Mouse (Mus musculus): ENCODE measurements around the gene Oasl1. TPM values are rescaled to one million over a fixed set of nuclear protein-coding genes. Genes with fewer than 3 reads are reported as not detected.

The Oasl1 gene
- polyA plus RNA-seq (2015; fragmentation: Illumina TruSeq; extraction: RNeasy Lipid Tissue Mini Kit (QIAGEN cat#74804); ENCODE audit: low read depth, low replicate concordance) = 0.46 TPM

DNA sequence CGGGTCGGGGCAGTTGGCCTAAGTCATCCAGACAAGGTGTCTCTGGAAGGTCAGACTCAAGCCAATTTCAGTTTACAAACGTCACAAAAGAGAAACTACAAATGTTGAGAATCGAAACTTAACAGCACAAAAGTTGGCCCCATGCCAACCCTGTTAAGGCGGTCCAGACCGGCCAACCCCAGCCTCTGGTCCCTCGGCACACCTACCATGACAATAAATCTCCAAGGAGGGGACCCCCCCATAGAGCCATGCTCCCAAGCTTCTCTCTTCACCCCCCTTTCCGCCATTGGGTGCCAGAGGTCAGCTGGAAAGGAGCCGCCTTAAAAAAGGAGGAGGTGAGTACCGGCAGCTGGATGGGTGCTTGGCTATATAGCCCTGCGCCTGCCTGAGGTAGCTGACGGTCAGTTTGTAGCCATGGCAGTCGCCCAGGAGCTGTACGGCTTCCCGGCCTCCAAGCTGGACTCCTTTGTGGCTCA lies at the start of gene Oasl1:
Gene Oasl1, plus strand, starts transcription at position 243 of the 476 bp plus-strand sequence.

DNA sequence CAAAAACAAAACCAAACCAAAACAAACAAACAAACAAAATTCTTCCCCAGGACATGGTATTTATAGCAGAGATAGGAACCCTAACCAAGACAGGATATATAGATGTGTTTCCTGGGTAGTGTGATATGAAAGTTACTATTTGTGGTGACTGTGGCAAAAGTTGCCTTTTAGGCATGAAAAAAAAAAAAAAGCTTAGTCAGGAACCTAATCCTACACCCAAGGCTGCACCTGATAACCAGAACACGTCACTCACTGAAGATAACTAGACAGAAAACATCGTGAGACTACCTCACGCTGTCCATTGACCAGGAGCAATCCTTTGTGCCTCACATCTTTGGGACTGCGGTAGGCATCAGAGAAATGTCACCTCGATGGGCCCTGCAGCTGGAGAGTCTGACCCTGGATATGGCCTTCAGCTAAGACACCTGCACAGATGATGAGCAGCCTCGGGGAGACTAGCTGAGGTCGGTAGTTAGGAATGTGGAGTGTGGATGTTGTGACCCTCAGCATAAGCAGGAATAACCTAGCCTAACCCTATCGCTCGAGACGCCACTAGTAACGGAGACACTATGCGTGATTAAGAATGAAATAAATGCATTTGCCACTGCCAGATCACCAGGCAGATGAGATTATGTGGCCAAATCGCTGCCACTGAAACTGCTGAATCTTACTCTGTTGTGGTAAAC lies 26.2 kb upstream of the Oasl1 start, which contains the start of gene Oasl2:
Gene Oasl2, plus strand, starts transcription at position 249 of the 686 bp plus-strand sequence.

DNA sequence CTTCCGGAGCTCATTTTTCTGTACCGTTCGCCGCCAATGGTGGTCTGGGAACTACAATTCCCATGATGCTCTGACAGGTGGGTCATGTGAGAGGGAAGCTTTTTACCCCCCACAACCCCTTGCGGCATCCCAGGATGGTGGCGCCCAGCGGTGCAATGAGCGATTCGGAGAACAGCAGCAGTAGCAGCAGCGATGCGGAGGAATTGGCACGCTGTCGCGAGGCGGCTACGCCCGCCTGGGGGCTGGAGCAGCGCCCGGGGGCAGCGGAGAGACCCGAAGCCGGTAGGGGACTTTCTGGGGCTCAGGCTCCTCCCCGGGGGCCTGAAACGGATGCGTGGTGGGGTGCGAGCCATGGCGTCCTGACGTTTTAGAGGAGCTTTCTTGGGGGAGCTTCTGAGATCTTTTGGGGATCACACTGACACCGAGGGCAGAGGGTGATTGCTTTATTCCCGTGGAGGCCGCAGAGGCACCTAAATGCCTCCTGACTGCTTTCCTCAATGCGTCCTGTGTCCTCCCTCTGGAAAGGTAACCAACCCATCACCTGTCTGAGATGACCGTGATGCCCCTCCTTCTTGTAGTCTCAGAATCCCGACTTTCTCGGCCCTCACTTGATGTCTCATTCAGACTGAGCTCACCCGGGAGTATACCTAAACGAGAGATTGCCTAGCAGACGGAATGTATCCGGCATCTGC lies 19.2 kb downstream of the Oasl1 start, which contains the start of gene 2210016L21Rik:
Gene 2210016L21Rik, plus strand, starts transcription at position 85 of the 692 bp plus-strand sequence.

DNA sequence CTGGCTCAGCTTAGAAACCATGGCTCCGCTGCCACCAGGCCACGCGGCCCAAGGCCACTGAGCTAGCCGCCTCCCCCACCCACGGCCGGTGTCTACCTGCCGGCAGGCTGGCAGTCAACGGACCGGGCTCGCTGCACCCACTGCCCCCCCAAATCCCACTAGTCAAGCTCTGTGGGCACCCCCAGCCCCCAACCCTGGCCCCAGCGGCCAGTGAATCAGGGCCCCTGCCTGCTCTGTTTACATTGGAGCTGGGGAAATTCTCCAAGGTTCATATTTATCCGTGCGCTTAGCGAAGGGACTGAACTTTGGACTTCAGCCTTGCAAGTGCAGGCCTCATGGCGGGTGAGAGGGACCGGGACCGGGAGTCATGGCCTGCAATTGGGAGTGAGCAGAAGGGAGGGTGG lies 47.8 kb downstream of the Oasl1 start, which contains the start of gene Hnf1a:
Gene Hnf1a, minus strand, starts transcription at position 271 of the 404 bp plus-strand sequence.

Other genes starting within 250 kb of the Oasl1 start
- 50.0 TPM for gene Gltp, start 232.3 kb upstream of the Oasl1 start, polyA plus RNA-seq (2015; fragmentation: Illumina TruSeq; extraction: RNeasy Lipid Tissue Mini Kit (QIAGEN cat#74804); ENCODE audit: low read depth, low replicate concordance)
- 8.2 TPM for gene Tchp, start 215.5 kb upstream of the Oasl1 start, polyA plus RNA-seq (2015; fragmentation: Illumina TruSeq; extraction: RNeasy Lipid Tissue Mini Kit (QIAGEN cat#74804); ENCODE audit: low read depth, low replicate concordance)
- gene Ankrd13a, start 148.6 kb upstream of the Oasl1 start, polyA plus RNA-seq (2015; fragmentation: Illumina TruSeq; extraction: RNeasy Lipid Tissue Mini Kit (QIAGEN cat#74804); ENCODE audit: low read depth, low replicate concordance) = 28.7 TPM
- gene Git2, start 147.7 kb upstream of the Oasl1 start, polyA plus RNA-seq (2015; fragmentation: Illumina TruSeq; extraction: RNeasy Lipid Tissue Mini Kit (QIAGEN cat#74804); ENCODE audit: low read depth, low replicate concordance) = 32.9 TPM
- 192 TPM for gene 1500011B03Rik, start 99.8 kb upstream of the Oasl1 start, polyA plus RNA-seq (2015; fragmentation: Illumina TruSeq; extraction: RNeasy Lipid Tissue Mini Kit (QIAGEN cat#74804); ENCODE audit: low read depth, low replicate concordance)
- gene 4930519G04Rik, start 69.6 kb upstream of the Oasl1 start, polyA plus RNA-seq (2015; fragmentation: Illumina TruSeq; extraction: RNeasy Lipid Tissue Mini Kit (QIAGEN cat#74804); ENCODE audit: low read depth, low replicate concordance) = not detected
- gene Gm9936, start 64.6 kb upstream of the Oasl1 start, polyA plus RNA-seq (2015; fragmentation: Illumina TruSeq; extraction: RNeasy Lipid Tissue Mini Kit (QIAGEN cat#74804); ENCODE audit: low read depth, low replicate concordance) = not detected
- gene Oasl2, start 26.3 kb upstream of the Oasl1 start, polyA plus RNA-seq (2015; fragmentation: Illumina TruSeq; extraction: RNeasy Lipid Tissue Mini Kit (QIAGEN cat#74804); ENCODE audit: low read depth, low replicate concordance) = 2.7 TPM
- 117 TPM for gene 2210016L21Rik, start 18.9 kb downstream of the Oasl1 start, polyA plus RNA-seq (2015; fragmentation: Illumina TruSeq; extraction: RNeasy Lipid Tissue Mini Kit (QIAGEN cat#74804); ENCODE audit: low read depth, low replicate concordance)
- gene Hnf1a, start 47.9 kb downstream of the Oasl1 start, polyA plus RNA-seq (2015; fragmentation: Illumina TruSeq; extraction: RNeasy Lipid Tissue Mini Kit (QIAGEN cat#74804); ENCODE audit: low read depth, low replicate concordance) = not detected
- 40.3 TPM for gene Sppl3, start 87.9 kb downstream of the Oasl1 start, polyA plus RNA-seq (2015; fragmentation: Illumina TruSeq; extraction: RNeasy Lipid Tissue Mini Kit (QIAGEN cat#74804); ENCODE audit: low read depth, low replicate concordance)
- not detected for gene Gm10401, start 175.1 kb downstream of the Oasl1 start, polyA plus RNA-seq (2015; fragmentation: Illumina TruSeq; extraction: RNeasy Lipid Tissue Mini Kit (QIAGEN cat#74804); ENCODE audit: low read depth, low replicate concordance)
- gene Acads, start 196.1 kb downstream of the Oasl1 start, polyA plus RNA-seq (2015; fragmentation: Illumina TruSeq; extraction: RNeasy Lipid Tissue Mini Kit (QIAGEN cat#74804); ENCODE audit: low read depth, low replicate concordance) = 11.1 TPM
- 20.1 TPM for gene Unc119b, start 211.7 kb downstream of the Oasl1 start, polyA plus RNA-seq (2015; fragmentation: Illumina TruSeq; extraction: RNeasy Lipid Tissue Mini Kit (QIAGEN cat#74804); ENCODE audit: low read depth, low replicate concordance)
- 58.1 TPM for gene Mlec, start 234.9 kb downstream of the Oasl1 start, polyA plus RNA-seq (2015; fragmentation: Illumina TruSeq; extraction: RNeasy Lipid Tissue Mini Kit (QIAGEN cat#74804); ENCODE audit: low read depth, low replicate concordance)